Mouse (Mus musculus) Patski (cell line): Measurements from ENCODE around the gene Pbxip1. TPM values are rescaled to one million over a fixed set of nuclear protein-coding genes. Genes with fewer than 3 reads are reported as not detected.
A peak's percentile ranks its signal among the peaks of the same experiment; 100 is the strongest.

Source experiments
- ATAC-seq: fragments of 100-300 bp; one replicate; pipeline ENCODE4 v1.8.0; 2021
- CTCF ChIA-PET: fragments of 350-600 bp; sonication (Branson Sonifier 250); formaldehyde crosslinking; loops from one replicate; lab custom pipeline; 2022; ENCODE audit warnings: inconsistent platforms; lab: Charles Lee
- POLR2A ChIA-PET: fragments of 350-600 bp; sonication (Branson Sonifier 250); formaldehyde crosslinking; loops from one replicate; lab custom pipeline; 2022; ENCODE audit warnings: antibody characterized with exemption, inconsistent platforms; lab: Charles Lee
- DNase-seq: peaks from one replicate; pipeline ENCODE4 v3.0.0-alpha.2; 2011; ENCODE audit warnings: low read depth, low spot score
- H3K27me3 ChIP-seq: fragments of 371-371 bp; one replicate; pipeline ENCODE4 v1.5.1; 2021
- CTCF ChIP-seq: fragments of 100-300 bp; IDR thresholded peaks from one replicate; pipeline ENCODE4 v1.5.1; 2021
- in situ Hi-C: fragments of 300-500 bp; cut with MboI; formaldehyde crosslinking; loops from 3 replicates; pipeline ENCODE4 v1.11.1; 2018; ENCODE audit warnings: low pct_unique_long_range_greater_than_20kb, mixed read lengths
- polyA plus RNA-seq: library from polyadenylated mRNA; unstranded; gene quantifications from one replicate; pipeline ENCODE4 v1.2.3, GENCODE M21; 2021

The Pbxip1 gene
- polyA plus RNA-seq, 1 experiment from 2014 or later = 354 TPM

DNA sequence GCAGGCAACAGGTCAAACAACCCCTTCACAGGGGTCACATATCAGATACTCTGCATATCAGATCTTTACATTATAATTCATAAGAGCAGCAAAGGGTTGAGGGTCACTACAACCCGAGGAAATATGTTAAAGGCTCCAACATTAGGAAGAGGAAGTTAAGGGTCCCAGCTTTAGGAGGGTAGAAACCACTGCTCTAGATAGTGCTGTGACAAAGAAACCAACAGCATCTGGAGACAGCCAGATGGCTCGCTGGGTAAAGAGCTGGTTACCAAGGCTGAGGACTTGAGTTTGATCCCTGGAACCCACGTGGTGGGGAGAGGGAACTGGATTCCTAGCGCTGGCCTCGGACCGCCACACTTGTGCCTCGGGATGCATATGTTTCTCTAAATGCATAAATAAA lies 35.8 kb downstream of the Pbxip1 start:
- ChIA-PET CTCF (interaction anchor here (0.8 kb wide), 1 partner anchor 8 kb away, joined by 4 read pairs; no protein-coding TSS in a partner anchor), POLR2A (no interaction called here)
- no peak for TF ChIP-seq CTCF
- in situ Hi-C loops = no loop called here
- ATAC-seq (no peak), DNase-seq (no peak)
- no peaks in the 10 kb centered on the region for H3K27me3 ChIP-seq

DNA sequence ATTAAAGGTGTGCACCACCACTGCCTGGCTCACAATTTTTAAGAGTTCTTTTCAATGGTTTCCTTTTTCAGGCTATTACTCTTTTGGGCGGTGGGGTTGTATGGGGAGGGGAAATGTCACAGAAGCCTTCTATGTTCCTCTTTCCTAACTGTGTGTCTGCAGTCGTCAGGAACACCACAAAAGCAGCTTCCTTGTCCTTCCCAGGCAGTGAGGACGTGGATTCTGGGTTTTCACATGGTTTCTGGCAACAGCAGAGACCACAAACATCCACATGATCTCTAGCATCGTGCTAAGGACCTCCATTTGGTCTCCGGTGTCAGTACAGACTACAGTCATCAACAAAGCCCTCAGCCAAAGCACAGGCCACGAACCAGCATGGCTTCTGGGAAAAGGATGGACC lies 37.3 kb downstream of the Pbxip1 start:
- ChIA-PET CTCF (no interaction called here), POLR2A (no interaction called here)
- H3K27me3 ChIP-seq = no peaks in the 10 kb centered on the region
- no peak for DNase-seq
- no peak for TF ChIP-seq CTCF
- ATAC-seq = no peak
- in situ Hi-C loops = no loop called here

DNA sequence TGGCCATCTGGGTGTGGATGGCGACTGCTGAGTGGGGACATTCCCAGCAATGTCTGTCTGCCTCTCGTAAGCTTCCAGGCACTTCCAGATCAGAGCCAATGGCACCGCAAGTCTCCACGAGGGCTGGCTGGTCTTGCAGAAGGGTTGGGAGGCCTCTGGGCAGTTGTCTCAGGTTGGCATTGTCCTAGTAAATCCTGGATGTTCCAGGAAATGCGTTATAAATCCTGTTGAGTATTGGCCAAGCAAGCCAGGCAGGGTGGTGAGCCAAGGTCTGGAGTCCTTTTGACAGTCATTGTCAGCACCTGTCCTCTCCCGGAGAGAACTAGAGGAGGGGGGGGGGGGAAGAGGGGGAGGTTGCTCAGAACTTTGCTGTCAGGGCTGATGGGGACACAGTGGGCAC lies 42.5 kb downstream of the Pbxip1 start:
- in situ Hi-C loops = no loop called here

DNA sequence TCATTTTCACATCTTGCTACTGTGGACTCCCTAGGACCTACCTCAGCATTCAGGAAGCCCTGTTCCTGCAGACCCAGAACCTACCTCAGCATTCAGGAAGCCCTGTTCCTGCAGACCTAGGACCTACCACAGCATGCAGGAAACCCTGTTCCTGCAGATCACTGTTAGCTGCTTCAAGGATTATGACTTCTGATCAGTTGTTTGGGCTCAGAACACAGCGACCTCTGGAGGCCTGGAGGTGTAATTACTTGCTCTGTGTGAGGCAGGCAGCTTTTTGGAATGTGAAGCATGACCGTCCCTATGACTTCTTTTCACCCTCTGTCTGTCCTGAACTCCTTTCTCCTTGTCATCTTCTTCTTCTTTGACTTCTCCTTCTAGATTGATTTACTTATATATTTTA lies 45.0 kb downstream of the Pbxip1 start:
- DNase-seq (no peak), ATAC-seq (no peak)
- CTCF ChIA-PET = interaction anchor here (0.7 to 2.7 kb wide), 6 partner anchors 12 to 142 kb away, joined by 3 to 22 read pairs (median 5); partner anchors contain the start of genes Cks1b and Shc1
- peaks cover 2% of the 10 kb centered on the region for H3K27me3 ChIP-seq
- POLR2A ChIA-PET = interaction anchor here (1.0 to 1.5 kb wide), 3 partner anchors 9 to 85 kb away, joined by 3 to 4 read pairs (median 3); no protein-coding TSS in a partner anchor
- peak; percentile 94 for TF ChIP-seq CTCF
- in situ Hi-C loops = loop anchor here (5.0 kb wide), 1 partner anchor 144 kb away; the partner anchor contains the start of gene Efna4

More for the DNA sequence above, 42.5 kb downstream of the Pbxip1 start:
- POLR2A ChIA-PET = no interaction called here
- H3K27me3 ChIP-seq = no peaks in the 10 kb centered on the region
- no peak for DNase-seq
- no peak for TF ChIP-seq CTCF
- ATAC-seq = peak; percentile 29
- CTCF ChIA-PET = no interaction called here

DNA sequence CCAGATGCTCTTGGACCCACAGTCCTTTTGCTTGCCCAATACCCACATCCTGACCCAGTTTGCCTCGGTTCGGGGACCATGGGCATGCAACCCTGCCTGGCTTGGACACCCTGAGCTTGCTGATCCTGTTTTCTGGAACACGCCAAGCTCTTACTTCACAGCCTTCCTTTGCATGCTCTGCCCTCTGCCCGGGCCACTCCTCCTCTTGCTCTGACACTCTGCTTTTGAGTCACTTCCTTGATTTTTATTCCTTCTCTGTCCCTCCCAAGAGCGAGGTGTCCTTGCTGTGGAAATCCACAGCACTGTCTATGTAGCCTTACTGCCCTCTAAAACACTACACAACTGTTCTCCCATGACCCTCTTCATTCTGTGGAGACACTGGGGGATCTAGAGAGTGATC lies 45.7 kb downstream of the Pbxip1 start:
- TF ChIP-seq CTCF = no peak
- DNase-seq (no peak), ATAC-seq (no peak)
- in situ Hi-C loops = loop anchor here (5.0 kb wide), 1 partner anchor 145 kb away; the partner anchor contains the start of gene Efna4
- ChIA-PET POLR2A (interaction anchor here (1.2 kb wide), 1 partner anchor 86 kb away, joined by 3 read pairs; no protein-coding TSS in a partner anchor), CTCF (interaction anchor here (1.1 to 2.7 kb wide), 5 partner anchors 13 to 142 kb away, joined by 4 to 22 read pairs (median 6); partner anchors contain the start of genes Cks1b and Shc1)
- peaks cover 10% of the 10 kb centered on the region for H3K27me3 ChIP-seq

DNA sequence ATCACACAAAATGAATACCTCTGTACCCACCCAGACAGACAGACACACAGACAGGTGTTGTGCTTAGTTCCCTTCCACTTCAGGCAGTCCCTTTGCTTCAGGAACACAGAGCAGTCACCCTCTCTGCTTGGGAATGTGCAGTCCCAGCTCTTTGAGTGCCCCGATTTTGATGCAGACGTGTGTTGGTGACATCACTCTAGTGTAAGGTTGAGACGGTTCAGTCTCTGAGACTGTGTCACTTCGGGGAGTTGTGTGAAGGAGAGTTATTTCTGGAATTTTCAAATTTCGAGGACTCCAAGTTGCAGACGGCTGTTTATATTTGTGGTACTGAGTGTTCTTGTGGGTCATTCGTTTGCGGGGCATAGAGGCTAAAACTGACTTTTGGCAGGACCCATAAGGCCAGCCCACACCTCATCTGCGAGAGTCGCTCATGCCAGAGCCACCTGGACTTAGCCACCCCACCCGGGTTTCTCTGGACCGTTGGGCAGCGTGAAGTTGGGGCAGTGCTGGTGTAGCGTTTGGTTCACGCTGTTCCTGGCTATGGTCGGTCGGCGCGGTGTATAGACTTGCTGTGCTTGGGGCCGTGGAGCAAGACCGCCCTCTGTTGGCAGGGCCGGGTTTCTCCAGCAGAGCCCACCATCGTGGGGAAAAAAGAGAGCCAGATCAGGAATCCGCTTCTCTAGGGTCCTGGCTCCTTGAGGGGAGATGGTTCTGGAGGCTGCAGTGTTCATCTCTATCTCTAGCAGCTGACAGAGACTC lies 48.4 kb downstream of the Pbxip1 start:
- no peak for DNase-seq
- peaks cover 33% of the 10 kb centered on the region for H3K27me3 ChIP-seq
- in situ Hi-C loops = loop anchor here (5.0 kb wide), 2 partner anchors 128 to 148 kb away; partner anchors contain the start of gene Efna4
- TF ChIP-seq CTCF = peak; percentile 99
- ATAC-seq = peak; percentile 27
- CTCF ChIA-PET = interaction anchor here (0.9 to 3.2 kb wide), 10 partner anchors 23 to 168 kb away, joined by 3 to 23 read pairs (median 4); no protein-coding TSS in a partner anchor
- POLR2A ChIA-PET = interaction anchor here (1.3 to 1.6 kb wide), 2 partner anchors 17 to 48 kb away, joined by 3 to 5 read pairs; partner anchors contain the start of gene Pbxip1

DNA sequence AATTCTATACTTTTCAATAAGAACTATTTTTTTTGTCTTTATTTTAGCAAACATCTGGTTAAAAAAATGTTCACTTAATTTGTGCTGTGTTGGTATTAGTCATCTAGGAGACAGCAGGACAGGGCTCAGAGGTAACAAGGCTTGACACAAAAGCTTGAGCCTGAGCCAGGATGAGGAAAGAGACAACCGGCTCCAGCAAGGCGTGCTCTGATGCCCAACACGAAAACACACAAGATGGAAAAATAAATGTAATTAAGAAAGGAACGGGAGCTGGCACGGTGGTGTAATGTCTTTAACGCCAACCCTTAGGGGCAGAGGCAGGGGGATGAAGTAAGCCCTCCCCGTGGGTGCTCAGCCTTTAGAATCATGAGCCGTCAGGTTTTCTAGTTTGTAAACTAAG lies 49.6 kb downstream of the Pbxip1 start:
- POLR2A ChIA-PET = interaction anchor here (0.6 to 2.3 kb wide), 4 partner anchors 28 to 212 kb away, joined by 3 to 11 read pairs (median 4); partner anchors contain the start of gene Pbxip1
- TF ChIP-seq CTCF = no peak
- ATAC-seq (no peak), DNase-seq (no peak)
- in situ Hi-C loops = loop anchor here (5.0 kb wide), 1 partner anchor 129 kb away; no protein-coding TSS in a partner anchor
- CTCF ChIA-PET = interaction anchor here (0.9 to 3.2 kb wide), 8 partner anchors 19 to 93 kb away, joined by 3 to 23 read pairs (median 4); no protein-coding TSS in a partner anchor
- peaks cover 36% of the 10 kb centered on the region for H3K27me3 ChIP-seq

DNA sequence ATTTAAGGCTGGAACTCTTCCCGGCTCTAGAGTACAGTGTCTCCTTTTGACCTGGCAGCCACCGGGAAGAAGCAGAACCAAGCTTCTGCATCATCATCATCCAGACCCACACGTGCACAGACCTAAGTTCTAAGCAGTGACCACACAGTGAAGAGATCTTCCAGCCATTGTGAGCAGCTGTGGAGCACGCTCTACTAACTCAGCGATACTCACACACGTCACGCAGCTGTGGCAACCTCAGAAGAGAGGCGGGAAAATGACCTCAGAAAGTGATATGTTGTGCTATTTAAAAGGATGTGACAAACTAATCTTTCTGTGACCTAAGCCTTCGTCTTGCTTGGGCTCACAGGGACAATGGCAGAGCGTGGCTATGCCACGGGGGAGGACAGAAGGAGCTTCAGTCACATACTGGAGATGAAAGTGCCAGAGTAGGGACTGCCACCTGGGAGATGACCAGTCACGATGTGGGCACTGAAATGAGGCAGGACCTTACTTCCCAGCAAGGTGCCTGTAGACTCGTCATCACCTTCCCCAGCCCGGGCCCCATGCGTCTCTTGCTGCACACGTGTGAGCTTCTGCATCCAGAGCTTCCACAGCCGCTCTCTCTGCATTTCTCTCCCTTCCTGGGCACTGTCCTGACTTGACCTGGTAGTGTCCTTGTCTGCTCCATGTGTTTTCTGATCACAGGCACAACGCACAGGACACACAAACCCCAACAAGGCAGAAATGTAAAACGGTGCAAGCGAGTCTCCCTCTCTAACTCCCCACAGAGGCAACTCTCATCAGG lies 50.6 kb downstream of the Pbxip1 start:
- POLR2A ChIA-PET = interaction anchor here (0.6 to 2.3 kb wide), 3 partner anchors 29 to 207 kb away, joined by 3 to 6 read pairs (median 3); no protein-coding TSS in a partner anchor
- ATAC-seq (no peak), DNase-seq (no peak)
- peaks cover 36% of the 10 kb centered on the region for H3K27me3 ChIP-seq
- no peak for TF ChIP-seq CTCF
- CTCF ChIA-PET = interaction anchor here (0.9 to 1.5 kb wide), 5 partner anchors 20 to 90 kb away, joined by 3 to 5 read pairs (median 3); no protein-coding TSS in a partner anchor
- in situ Hi-C loops = loop anchor here (5.0 kb wide), 1 partner anchor 130 kb away; no protein-coding TSS in a partner anchor

DNA sequence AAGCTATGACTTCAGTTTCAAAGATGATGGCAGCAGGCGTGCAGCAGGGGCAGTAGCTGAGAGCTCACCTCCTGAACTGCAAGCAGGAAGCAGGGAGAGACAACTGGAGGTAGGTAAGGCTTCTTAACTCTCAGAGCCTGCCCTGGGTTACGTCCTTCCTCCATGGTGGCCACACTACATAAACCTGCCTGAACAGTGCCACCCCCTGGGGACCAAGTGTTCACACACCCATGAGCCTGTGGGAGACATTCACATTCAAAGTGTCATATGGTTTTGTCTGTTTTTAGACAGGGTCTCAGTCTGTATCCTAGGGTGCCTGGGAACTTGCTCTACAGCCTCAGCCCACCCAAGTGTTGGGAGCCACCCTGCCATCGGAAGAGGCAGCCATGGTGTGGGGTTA lies 54.3 kb downstream of the Pbxip1 start:
- DNase-seq (no peak), ATAC-seq (no peak)
- peak; percentile 38 for TF ChIP-seq CTCF
- ChIA-PET POLR2A (interaction anchor here (0.5 to 1.2 kb wide), 4 partner anchors 9 to 116 kb away, joined by 3 to 4 read pairs (median 4); no protein-coding TSS in a partner anchor), CTCF (interaction anchor here (1.1 to 3.0 kb wide), 2 partner anchors 34 to 127 kb away, joined by 3 to 9 read pairs; no protein-coding TSS in a partner anchor)
- peaks cover 50% of the 10 kb centered on the region for H3K27me3 ChIP-seq
- in situ Hi-C loops = no loop called here
